Mouse (Mus musculus) limb, embryonic 13.5 days (tissue): ENCODE measurements at regions not wholly inside any gene's neighbourhood (a gene's known extent, or its start where the extent isn't known, plus 50 kb on each side); places are given as distances from the start of the nearest gene placed in this dataset.

ENCODE experiments used
- ATAC-seq: fragments of 200-750 bp; cut with Nextera tagmentation; 2 replicates; pipeline ENCODE4 v1.8.0; 2017; ENCODE audit warnings: low read depth, moderate number of reproducible peaks, moderate TSS enrichment; ENCODE audit not compliant: low FRiP score
- H3K27ac ChIP-seq: fragments of 300-500 bp; sonication (generic); 2 replicates; pipeline ENCODE4 v1.5.1; 2015; ENCODE audit warnings: inconsistent platforms, mild to moderate bottlenecking, moderate library complexity
- H3K27me3 ChIP-seq: fragments of 300-500 bp; sonication (generic); 2 replicates; pipeline ENCODE4 v1.6.1; 2015; ENCODE audit warnings: mild to moderate bottlenecking, inconsistent platforms
- H3K36me3 ChIP-seq: fragments of 300-500 bp; sonication (generic); 2 replicates; pipeline ENCODE4 v1.6.1; 2015; ENCODE audit warnings: inconsistent platforms, mild to moderate bottlenecking, moderate library complexity
- H3K4me1 ChIP-seq: fragments of 300-500 bp; sonication (generic); 2 replicates; pipeline ENCODE4 v1.6.1; 2015; ENCODE audit warnings: inconsistent platforms
- H3K4me2 ChIP-seq: fragments of 300-500 bp; sonication (generic); replicated peaks from 2 replicates; pipeline ENCODE4 v1.6.1; 2015; ENCODE audit warnings: inconsistent platforms, mild to moderate bottlenecking, moderate library complexity
- H3K4me3 ChIP-seq: fragments of 300-500 bp; sonication (generic); 2 replicates; pipeline ENCODE4 v1.5.1; 2015; ENCODE audit warnings: moderate library complexity, mild to moderate bottlenecking, inconsistent platforms
- H3K9ac ChIP-seq: fragments of 300-500 bp; sonication (generic); 2 replicates; pipeline ENCODE4 v1.6.1; 2015; ENCODE audit warnings: mild to moderate bottlenecking, inconsistent platforms
- H3K9me3 ChIP-seq: fragments of 300-500 bp; sonication (generic); 2 replicates; pipeline ENCODE4 v1.6.1; 2016; ENCODE audit warnings: inconsistent platforms
- WGBS: fragments of 180-500 bp; shearing (Covaris S2); methylation state at CpG from one replicate; pipeline ENCODE4 v1.1.7; 2015; 5-methylcytosine and 5-hydroxymethylcytosine counted together

DNA sequence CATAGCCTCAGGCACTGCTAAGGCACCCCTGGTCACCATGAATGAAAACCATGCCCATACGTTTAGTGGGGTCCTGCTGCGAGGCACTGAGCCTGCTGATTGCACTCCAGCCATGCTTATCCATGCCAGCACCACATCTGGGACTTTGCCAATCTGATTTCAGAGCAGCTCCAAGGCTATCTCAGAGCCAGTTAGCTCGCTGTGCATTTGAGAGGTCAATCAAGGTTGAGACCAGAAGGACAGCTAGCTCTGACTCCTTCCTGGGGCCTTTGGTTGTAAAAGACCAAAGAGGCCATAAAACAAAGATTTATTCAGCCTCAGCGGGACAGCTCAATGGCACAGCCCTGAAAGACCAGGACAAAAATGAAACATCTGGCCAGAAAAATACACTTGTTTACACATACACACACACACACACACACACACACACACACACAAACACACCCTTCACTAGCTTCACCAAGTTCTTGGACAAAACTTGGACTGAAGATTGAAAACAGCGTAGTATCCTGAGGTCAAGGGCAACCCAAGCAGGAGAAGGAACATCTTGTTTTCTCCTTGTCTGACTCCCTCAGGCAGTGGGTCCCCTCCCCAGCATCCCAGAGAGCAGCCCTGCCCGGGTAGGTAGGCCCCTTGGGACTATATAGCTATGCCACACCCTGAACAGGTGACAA lies 201.5 kb upstream of the Dio3 start:
- Histone ChIP-seq H3K4me2 (no peak overlapping the region), H3K27ac (no peak overlapping the region), H3K36me3 (no peaks in the 10 kb centered on the region), H3K27me3 (peaks cover 6% of the 10 kb centered on the region), H3K4me3 (no peak overlapping the region), H3K4me1 (peaks cover 8% of the 10 kb centered on the region; the same call in 1 of the 2 replicates), H3K9ac (no peak overlapping the region), H3K9me3 (peaks cover 7% of the 10 kb centered on the region; the same call in 1 of the 2 replicates)
- ATAC-seq: no peak
- WGBS: 27% methylated on average over 6 of the region's 6 CpGs

DNA sequence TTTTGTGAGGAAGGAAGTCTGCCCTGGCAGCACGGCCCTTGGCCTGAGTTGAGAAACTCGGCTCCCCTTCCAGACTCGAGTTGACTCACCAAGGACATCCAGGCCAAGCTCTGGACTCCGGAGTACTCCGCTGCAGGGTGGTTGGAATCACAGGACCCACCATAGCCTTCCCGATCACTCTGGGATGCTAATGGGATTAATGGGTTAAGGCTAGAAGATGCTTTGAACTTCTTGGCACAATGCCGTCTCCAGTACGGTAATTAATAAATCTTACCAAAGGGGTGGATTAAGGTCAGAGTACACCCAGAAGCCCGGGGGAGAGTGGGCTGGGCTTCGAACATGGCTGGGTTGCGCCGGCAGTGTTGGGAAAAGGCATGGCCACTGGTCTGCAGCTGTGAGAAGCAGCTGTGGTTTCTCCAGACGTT lies 200.8 kb upstream of the Dio3 start:
- H3K9ac ChIP-seq: no peak overlapping the region
- H3K27ac ChIP-seq: no peak overlapping the region
- no peak for ATAC-seq
- H3K27me3 ChIP-seq: peaks cover 13% of the 10 kb centered on the region
- H3K9me3 ChIP-seq: peaks cover 7% of the 10 kb centered on the region; the same call in 1 of the 2 replicates
- H3K4me3 ChIP-seq: no peak overlapping the region
- H3K4me1 ChIP-seq: peaks cover 10% of the 10 kb centered on the region
- 48% methylated on average over 13 of the region's 13 CpGs for WGBS
- no peak overlapping the region for H3K4me2 ChIP-seq
- H3K36me3 ChIP-seq: no peaks in the 10 kb centered on the region

DNA sequence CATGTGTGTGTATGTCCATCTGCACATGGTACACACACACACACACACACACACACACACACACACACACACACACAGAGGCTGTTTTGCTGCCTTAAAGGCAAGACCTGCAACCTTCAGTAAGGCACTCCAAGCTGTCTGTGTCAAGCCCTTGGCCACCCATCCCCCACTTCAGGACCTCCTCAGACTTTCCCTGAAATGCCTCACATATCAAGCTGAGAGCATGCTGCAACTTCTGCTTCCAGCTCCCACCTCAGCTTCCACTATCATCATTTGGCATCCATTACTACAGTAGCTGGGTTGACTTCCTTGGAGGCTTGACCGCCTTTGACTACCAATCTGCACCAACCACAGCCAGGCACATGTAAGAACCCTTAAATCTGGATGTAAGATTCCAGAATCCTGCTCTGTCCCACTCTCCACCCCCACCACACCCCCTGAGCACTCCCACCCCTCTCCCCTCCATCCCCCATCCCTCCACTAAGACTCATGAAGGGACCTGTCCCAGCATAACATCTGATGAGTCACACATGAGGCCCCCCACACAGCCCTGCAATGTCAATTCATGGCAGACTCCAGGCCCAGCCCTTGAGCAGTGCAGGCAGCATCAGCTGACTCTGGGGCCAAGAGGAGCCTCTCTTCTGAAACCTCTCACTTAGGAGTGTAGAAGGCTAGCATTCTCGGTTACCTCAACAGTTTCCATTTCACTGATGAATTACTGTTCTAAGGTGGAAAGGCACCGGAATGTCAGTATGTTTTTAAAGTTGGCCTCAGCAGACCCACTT lies 196.8 kb upstream of the Dio3 start:
- peaks cover 7% of the 10 kb centered on the region; the same call in 1 of the 2 replicates for H3K9me3 ChIP-seq
- no peak overlapping the region for H3K27ac ChIP-seq
- H3K4me2 ChIP-seq: no peak overlapping the region
- H3K4me1 ChIP-seq: peaks cover 8% of the 10 kb centered on the region
- 69% methylated on average over 3 of the region's 3 CpGs for WGBS
- peaks cover 29% of the 10 kb centered on the region for H3K27me3 ChIP-seq
- H3K4me3 ChIP-seq: no peak overlapping the region
- no peak overlapping the region for H3K9ac ChIP-seq
- ATAC-seq: no peak
- H3K36me3 ChIP-seq: no peaks in the 10 kb centered on the region

DNA sequence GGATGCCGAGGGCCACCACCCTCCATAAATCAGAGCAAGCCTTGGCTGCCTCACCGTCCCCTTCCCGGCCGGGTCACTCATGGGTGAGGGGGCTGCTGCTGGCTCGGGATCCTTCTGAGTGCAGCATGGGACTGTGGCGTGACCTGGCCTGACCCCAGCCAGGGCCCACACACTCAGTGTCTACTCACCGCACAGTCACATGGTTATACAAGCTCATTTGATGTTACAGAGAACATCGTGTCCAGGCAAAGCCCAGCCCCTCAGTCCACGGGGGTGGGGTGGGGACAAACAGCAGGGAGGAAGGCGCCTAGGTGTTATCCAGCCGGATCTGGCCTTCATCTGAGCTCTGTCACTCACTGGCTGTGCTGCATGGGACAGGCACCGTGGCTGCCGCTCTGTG lies 195.9 kb upstream of the Dio3 start:
- Histone ChIP-seq H3K27ac (no peak overlapping the region), H3K4me1 (peaks cover 6% of the 10 kb centered on the region), H3K9me3 (peaks cover 7% of the 10 kb centered on the region; the same call in 1 of the 2 replicates), H3K4me3 (no peak overlapping the region), H3K27me3 (peaks cover 29% of the 10 kb centered on the region), H3K4me2 (no peak overlapping the region), H3K36me3 (no peaks in the 10 kb centered on the region), H3K9ac (no peak overlapping the region)
- WGBS: 10% methylated on average over 13 of the region's 13 CpGs
- ATAC-seq: no peak

DNA sequence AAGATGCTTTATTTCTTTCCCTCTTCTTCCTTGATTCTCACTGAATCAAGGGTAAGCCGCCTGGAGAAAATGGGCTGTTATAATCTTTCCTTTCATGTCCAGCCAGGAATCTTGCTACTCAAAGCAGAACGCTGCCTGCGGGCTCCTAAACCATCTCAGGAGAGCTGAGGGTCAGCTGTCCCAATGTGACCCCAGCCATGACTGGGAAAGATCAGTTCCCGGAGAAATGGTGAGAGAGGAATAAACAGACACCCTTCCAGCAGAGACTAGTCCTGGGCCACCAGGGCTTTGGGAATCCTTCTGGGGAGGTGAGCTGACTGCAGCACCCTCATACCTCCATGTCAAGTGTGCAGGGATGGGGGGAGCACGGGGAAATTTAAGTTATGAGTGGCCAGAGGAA lies 195.4 kb upstream of the Dio3 start:
- WGBS: 29% methylated on average over 5 of the region's 5 CpGs
- no peak for ATAC-seq

DNA sequence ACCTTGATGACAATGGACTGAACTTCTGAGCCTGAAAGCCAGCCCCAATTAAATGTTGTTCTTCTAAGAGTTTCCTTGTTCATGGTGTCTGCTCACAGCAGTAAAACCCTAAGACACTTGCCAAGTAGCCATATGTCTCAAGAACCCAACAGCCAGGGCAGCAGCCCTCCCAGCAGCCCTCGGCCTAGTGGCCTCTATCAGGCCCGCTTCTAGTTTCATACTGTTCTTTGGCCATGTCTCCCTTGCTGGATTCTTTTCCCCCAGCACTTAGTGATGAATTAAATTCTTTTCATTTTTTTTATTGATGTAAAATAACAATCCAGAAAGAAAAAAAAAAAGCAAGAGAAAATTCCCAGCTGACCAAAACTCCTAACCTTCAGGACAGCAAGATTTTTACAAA lies 191.9 kb upstream of the Dio3 start:
- H3K4me3 ChIP-seq: no peak overlapping the region
- ATAC-seq: no peak
- no peak overlapping the region for H3K4me2 ChIP-seq
- H3K27ac ChIP-seq: no peak overlapping the region
- H3K4me1 ChIP-seq: peaks cover 6% of the 10 kb centered on the region
- 85% methylated on average over 2 of the region's 2 CpGs for WGBS
- H3K27me3 ChIP-seq: peaks cover 39% of the 10 kb centered on the region
- H3K9me3 ChIP-seq: no peaks in the 10 kb centered on the region
- H3K9ac ChIP-seq: no peak overlapping the region
- no peaks in the 10 kb centered on the region for H3K36me3 ChIP-seq

More for the DNA sequence above, 195.4 kb upstream of the Dio3 start:
- H3K4me1 ChIP-seq: peaks cover 6% of the 10 kb centered on the region
- peaks cover 7% of the 10 kb centered on the region; the same call in 1 of the 2 replicates for H3K9me3 ChIP-seq
- no peak overlapping the region for H3K27ac ChIP-seq
- H3K4me2 ChIP-seq: no peak overlapping the region
- H3K27me3 ChIP-seq: peaks cover 29% of the 10 kb centered on the region
- no peak overlapping the region for H3K9ac ChIP-seq
- H3K4me3 ChIP-seq: no peak overlapping the region
- no peaks in the 10 kb centered on the region for H3K36me3 ChIP-seq

DNA sequence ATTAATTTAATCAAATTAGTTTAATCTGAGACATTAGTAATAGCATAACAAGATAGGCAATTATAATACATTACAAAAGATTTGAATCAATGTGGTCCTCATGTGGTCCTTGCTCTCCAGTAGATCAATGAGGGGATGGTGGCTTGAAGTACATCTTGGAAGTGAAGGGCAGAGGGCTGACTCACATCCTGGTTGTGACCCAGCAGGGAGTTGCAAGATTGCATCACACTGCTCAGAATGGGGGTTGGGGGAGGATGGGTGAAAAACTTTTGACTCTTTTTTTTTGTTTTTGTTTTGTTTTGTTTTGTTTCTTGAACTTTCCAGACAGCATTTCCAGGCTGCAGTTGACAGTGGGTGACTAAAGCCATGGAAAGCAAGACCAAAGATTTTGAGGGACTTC lies 191.1 kb upstream of the Dio3 start:
- H3K4me3 ChIP-seq: no peak overlapping the region
- no peaks in the 10 kb centered on the region for H3K36me3 ChIP-seq
- no peak overlapping the region for H3K27ac ChIP-seq
- ATAC-seq: no peak
- peaks cover 34% of the 10 kb centered on the region for H3K27me3 ChIP-seq
- H3K9ac ChIP-seq: no peak overlapping the region
- no peaks in the 10 kb centered on the region for H3K9me3 ChIP-seq
- peaks cover 6% of the 10 kb centered on the region for H3K4me1 ChIP-seq
- H3K4me2 ChIP-seq: no peak overlapping the region

DNA sequence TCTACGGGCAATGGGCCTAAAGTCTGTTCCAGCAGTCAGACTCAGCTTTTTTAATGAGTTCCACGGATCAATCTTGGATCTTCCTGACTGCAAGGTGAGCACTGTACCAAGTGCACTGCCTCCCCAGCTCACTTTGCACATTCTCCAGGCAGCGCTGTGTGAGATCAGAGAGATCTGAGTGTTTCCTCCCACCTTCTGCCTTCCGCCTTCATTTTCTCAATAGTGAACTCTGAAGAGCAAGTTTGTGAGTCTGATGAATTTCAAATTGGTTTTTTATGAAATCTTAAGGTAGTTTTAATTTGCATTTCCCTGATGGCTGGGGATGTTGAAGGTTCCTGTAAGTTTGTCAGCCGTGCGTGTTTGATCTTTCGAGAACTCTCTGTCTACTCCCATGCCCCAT lies 176.7 kb upstream of the Dio3 start:
- Histone ChIP-seq H3K9ac (no peak overlapping the region), H3K27ac (no peak overlapping the region), H3K36me3 (no peaks in the 10 kb centered on the region), H3K9me3 (peaks cover 8% of the 10 kb centered on the region), H3K4me3 (no peak overlapping the region), H3K4me2 (no peak overlapping the region), H3K4me1 (no peaks in the 10 kb centered on the region), H3K27me3 (no peaks in the 10 kb centered on the region)
- no peak for ATAC-seq
- 88% methylated on average over 7 of the region's 7 CpGs for WGBS

DNA sequence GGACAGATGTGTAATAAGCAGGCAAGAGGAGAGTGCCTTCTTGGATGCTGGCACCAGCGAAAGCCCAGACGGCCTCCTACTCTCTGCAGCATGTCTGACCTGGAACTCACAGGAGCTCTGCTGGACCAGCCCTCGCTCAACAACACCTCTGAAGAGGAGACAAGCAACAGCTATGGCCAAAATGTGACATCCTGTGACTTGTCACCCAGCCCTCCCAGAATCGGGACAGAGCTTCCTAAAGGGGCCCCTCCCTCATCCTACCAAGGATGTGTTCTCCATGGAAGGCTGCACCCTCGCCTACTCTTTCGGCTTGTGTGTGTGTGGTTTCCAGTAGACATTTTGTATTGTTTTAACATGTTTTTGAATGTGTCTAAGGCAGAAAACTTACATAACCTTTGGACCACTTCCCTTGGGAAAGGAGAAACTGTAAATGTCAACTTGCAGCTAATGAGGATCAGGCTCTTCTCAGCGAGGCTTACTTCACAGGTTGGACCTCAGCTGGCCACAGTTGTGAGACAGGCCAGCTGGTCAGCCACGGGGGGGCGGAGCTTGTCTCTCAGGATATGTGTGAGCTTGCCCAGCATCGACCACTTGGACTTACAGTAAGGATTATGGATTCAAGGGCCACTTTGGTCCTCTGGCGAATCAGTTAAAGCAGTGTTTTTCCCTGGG lies 166.7 kb upstream of the Dio3 start:
- Histone ChIP-seq H3K4me3 (no peak overlapping the region), H3K4me2 (no peak overlapping the region), H3K4me1 (no peaks in the 10 kb centered on the region), H3K36me3 (no peaks in the 10 kb centered on the region), H3K27ac (no peak overlapping the region), H3K27me3 (peaks cover 30% of the 10 kb centered on the region; the same call in 1 of the 2 replicates), H3K9ac (no peak overlapping the region), H3K9me3 (no peaks in the 10 kb centered on the region)
- no peak for ATAC-seq
- 68% methylated on average over 11 of the region's 11 CpGs for WGBS

DNA sequence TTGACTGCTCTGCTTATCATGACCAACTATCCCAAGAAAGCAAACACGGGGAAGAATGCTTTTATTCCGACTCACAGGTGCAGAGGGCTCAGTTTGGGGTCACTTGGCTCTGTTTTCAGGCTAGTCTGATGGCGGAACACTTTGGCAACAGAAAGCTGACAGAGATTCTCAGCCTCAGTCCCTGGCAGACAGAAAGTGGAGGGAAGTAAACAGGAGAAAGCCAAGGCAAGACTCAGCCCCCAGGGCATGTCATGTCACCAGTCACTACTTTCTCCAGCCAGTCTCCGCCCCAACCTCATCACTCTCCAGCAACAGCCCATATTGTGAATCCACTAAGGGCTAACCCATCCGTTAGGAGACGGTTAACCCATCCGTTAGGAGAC lies 166.2 kb upstream of the Dio3 start:
- Histone ChIP-seq H3K4me2 (no peak overlapping the region), H3K4me3 (no peak overlapping the region), H3K9ac (no peak overlapping the region), H3K4me1 (no peaks in the 10 kb centered on the region), H3K27me3 (peaks cover 34% of the 10 kb centered on the region; the same call in 1 of the 2 replicates), H3K27ac (no peak overlapping the region), H3K9me3 (no peaks in the 10 kb centered on the region), H3K36me3 (no peaks in the 10 kb centered on the region)
- no peak for ATAC-seq
- WGBS: 80% methylated on average over 7 of the region's 7 CpGs

DNA sequence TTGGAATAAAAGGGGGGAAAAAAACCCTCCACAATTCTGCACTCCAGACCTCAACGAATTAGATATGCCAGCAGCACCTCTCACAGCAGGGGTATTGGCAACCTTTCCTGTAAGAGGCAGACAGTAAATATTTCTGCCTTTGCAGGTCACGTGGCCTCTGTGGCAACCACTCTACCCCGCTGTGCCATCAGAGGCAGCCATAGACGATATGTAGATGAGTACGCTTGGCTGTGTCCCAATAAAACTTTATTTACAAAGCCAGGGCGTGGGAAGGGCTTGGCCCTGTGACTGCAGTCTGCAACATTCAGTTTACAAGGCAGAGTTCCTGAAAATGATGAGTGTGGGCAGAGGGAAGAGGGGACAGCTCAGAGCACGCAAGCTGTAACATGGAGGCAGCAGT lies 158.7 kb upstream of the Dio3 start:
- whole genome bisulfite sequencing: 63% methylated on average over 7 of the region's 7 CpGs
- Histone ChIP-seq H3K4me1 (no peaks in the 10 kb centered on the region), H3K9ac (no peak overlapping the region), H3K27ac (no peak overlapping the region), H3K4me2 (no peak overlapping the region), H3K9me3 (no peaks in the 10 kb centered on the region), H3K27me3 (peaks cover 39% of the 10 kb centered on the region), H3K36me3 (no peaks in the 10 kb centered on the region), H3K4me3 (no peak overlapping the region)
- no peak for ATAC-seq

DNA sequence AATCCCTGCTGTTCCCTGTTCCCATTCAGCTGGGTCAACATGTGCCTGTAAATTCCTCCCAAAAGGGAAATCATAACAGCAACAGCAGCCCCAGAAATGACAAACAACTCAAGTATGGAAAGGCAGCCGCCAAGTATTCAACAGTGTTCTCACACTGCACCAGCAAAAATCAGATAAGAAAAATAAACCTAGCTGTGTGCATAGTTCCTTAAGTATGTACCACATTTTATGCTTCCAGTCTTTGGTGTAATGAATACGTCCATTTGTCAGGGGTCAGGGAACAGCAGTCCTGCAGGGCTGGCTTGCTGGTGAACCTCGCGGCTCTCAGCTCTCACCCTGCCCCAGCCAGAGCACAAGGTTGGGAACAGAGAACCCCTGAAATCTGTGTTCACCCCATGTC lies 155.9 kb upstream of the Dio3 start:
- ATAC-seq: no peak
- Histone ChIP-seq H3K27me3 (peaks cover 33% of the 10 kb centered on the region), H3K4me1 (no peaks in the 10 kb centered on the region), H3K9ac (no peak overlapping the region), H3K27ac (no peak overlapping the region), H3K36me3 (no peaks in the 10 kb centered on the region), H3K9me3 (no peaks in the 10 kb centered on the region), H3K4me2 (no peak overlapping the region), H3K4me3 (no peak overlapping the region)
- WGBS: 69% methylated on average over 4 of the region's 4 CpGs
